Mouse (Mus musculus) gastrocnemius, adult 8-10 months (tissue): ENCODE data around the gene Fra10ac1. TPM values are rescaled to one million over a fixed set of nuclear protein-coding genes. Genes with fewer than 3 reads are reported as not detected.

ENCODE experiments used
- DNase-seq, 2 experiments: peaks; one replicate each; pipeline ENCODE4 v3.0.0; 2022; ENCODE audit warnings: low spot score in 2 of 2
- total RNA-seq, 4 experiments: library from RNA; stranded (reverse); gene quantifications; 2 replicates each; pipeline ENCODE4 v1.2.4; 2022

The Fra10ac1 gene
- total RNA-seq, 4 experiments from 2014 or later = 7.6 to 11.5 (median 9.4) TPM

- DNase-seq = no peak
Measured at GRCm38 (mm10) chr19:38232087-38232486, 8.1 kb upstream of the Fra10ac1 start.

- DNase-seq = no peak
Measured at GRCm38 (mm10) chr19:38228699-38229098, 4.7 kb upstream of the Fra10ac1 start.

GRCm38 (mm10) chr19:38224685-38225060, 717 bp upstream of the Fra10ac1 start:
- DNase-seq = no peak

- no peak for DNase-seq
Measured at GRCm38 (mm10) chr19:38223356-38223904, 526 bp downstream of the Fra10ac1 start.

- DNase-seq = no peak
Measured at GRCm38 (mm10) chr19:38217696-38218095, 6.3 kb downstream of the Fra10ac1 start.

GRCm38 (mm10) chr19:38206669-38207068, 17.3 kb downstream of the Fra10ac1 start:
- DNase-seq = no peak

- no peak for DNase-seq
Measured at GRCm38 (mm10) chr19:38198731-38199130, 25.2 kb downstream of the Fra10ac1 start.

- DNase-seq = no peak
Measured at GRCm38 (mm10) chr19:38195245-38195644, 28.7 kb downstream of the Fra10ac1 start.

GRCm38 (mm10) chr19:38191446-38191845, 32.5 kb downstream of the Fra10ac1 start:
- DNase-seq = no peak

- no peak for DNase-seq
Measured at GRCm38 (mm10) chr19:38190606-38191005, 33.4 kb downstream of the Fra10ac1 start.

GRCm38 (mm10) chr19:38187345-38187680, 36.6 kb downstream of the Fra10ac1 start:
- no peak for DNase-seq

- no peak for DNase-seq
Measured at GRCm38 (mm10) chr19:38186631-38187344, 37.2 kb downstream of the Fra10ac1 start.

GRCm38 (mm10) chr19:38179675-38180074, 44.3 kb downstream of the Fra10ac1 start:
- DNase-seq = no peak

- DNase-seq = no peak
Measured at GRCm38 (mm10) chr19:38164633-38165032, 59.3 kb downstream of the Fra10ac1 start.

- no peak for DNase-seq
Measured at GRCm38 (mm10) chr19:38161648-38162354, 62.2 kb downstream of the Fra10ac1 start.

GRCm38 (mm10) chr19:38156243-38156642, 67.7 kb downstream of the Fra10ac1 start:
- DNase-seq = no peak

- no peak for DNase-seq
Measured at GRCm38 (mm10) chr19:38143540-38144271, 80.2 kb downstream of the Fra10ac1 start.

Other genes starting within 250 kb of the Fra10ac1 start
- 1 to 10 TPM; 4.0 to 5.8 (median 5.0) TPM for gene Myof, start 180.6 kb downstream of the Fra10ac1 start, total RNA-seq
- not detected for gene Cep55, start 169.1 kb downstream of the Fra10ac1 start, total RNA-seq
- gene Ffar4, start 127.1 kb downstream of the Fra10ac1 start, total RNA-seq = under 1 TPM in 2 of 4 experiments, not detected in 2; 0.35 to 0.54 TPM
- 1 to 10 TPM; 1.1 to 5.7 (median 2.5) TPM for gene Rbp4, start 98.9 kb downstream of the Fra10ac1 start, total RNA-seq
- gene Pde6c, start 91.4 kb downstream of the Fra10ac1 start, total RNA-seq = not detected
- gene Lgi1, start 40.4 kb upstream of the Fra10ac1 start, total RNA-seq = 1 to 10 TPM; 1.7 to 4.1 (median 3.1) TPM
- 1 to 10 TPM; 1.8 to 2.3 (median 1.9) TPM for gene Slc35g1, start 171.8 kb upstream of the Fra10ac1 start, total RNA-seq